Mouse (Mus musculus): ENCODE results near the gene Trib2.

GRCm38 (mm10) chr12:15755030-15755690 lies 61.6 kb downstream of the Trib2 start:
- no peak for TF ChIP-seq CTCF (IDR thresholded peaks at IDR 0.05; ENCODE audit: extremely low read depth, insufficient read depth, insufficient read length, insufficient replicate concordance)
- no peak for TF ChIP-seq POLR2A (IDR thresholded peaks at IDR 0.05; ENCODE audit: low read depth, low read length)

Data from spleen, adult 2 months (tissue).